Mouse (Mus musculus): ENCODE results near the gene Mrpl33. TPM values are rescaled to one million over a fixed set of nuclear protein-coding genes. Genes with fewer than 3 reads are reported as not detected.

The Mrpl33 gene
- polyA plus RNA-seq, 1 experiment from 2014 or later: 357 TPM

DNA sequence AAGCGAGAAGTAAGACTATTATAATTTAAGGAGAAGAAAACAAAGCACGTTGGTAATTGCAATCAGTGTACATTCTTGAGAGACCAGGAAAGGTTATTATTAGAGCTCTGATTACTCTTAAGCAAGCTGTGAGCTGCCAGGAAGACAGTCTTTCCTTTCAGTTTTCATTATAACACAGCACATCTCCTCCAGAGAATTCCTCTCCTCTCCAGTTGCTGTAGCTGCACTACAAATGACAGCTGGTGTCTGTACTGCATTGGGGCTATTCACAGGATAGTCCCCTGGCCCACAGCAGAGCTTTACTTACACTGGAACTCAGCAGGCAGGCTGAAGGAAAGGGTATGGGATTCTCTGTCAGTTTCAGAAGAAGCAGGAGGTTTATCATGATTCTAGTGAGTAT is 76.7 kb downstream of the Mrpl33 start:
- no peak overlapping the region for H3K27ac ChIP-seq (ENCODE audit: low read depth, low read length)

DNA sequence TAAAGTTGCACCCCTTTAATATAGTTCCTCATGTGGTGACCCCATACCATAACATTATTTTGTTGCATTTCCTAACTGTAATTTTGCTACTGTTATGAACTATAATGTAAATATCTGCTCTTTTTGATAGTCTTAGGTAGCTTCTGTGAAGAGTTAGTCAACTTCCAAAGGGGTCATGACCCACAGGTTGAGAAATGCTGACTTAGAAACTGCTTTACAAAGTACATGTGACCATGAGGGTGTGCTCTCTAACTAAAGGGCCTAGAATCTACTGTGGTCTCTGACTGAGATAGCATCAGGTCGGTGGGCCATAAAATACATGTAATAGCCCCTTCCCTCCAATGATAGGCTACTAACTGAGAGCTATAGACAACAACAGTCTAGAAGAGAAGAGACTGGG is 81.3 kb downstream of the Mrpl33 start:
- Histone ChIP-seq H3K9ac (ENCODE audit: low read depth, low read length) (no peak overlapping the region), H3K4me2 (replicated peaks; ENCODE audit: low read depth) (no peak overlapping the region), H3K4me3 (ENCODE audit: low read depth, low read length) (no peak overlapping the region), H3K27ac (ENCODE audit: low read depth, low read length) (no peak overlapping the region), H3K9me3 (ENCODE audit: control insufficient read depth) (no peaks in the 10 kb centered on the region), H3K27me3 (replicated peaks; ENCODE audit: control insufficient read depth, insufficient read depth, low read length) (no peaks in the 10 kb centered on the region), H3K4me1 (replicated peaks; ENCODE audit: control insufficient read depth, insufficient read depth, low read length) (no peaks in the 10 kb centered on the region), H3K36me3 (ENCODE audit: control insufficient read depth, insufficient read depth) (peaks cover 4% of the 10 kb centered on the region; the same call in 1 of the 2 replicates)
- WGBS: 22% methylated on average over 1 of the region's 1 CpGs
- no peak for TF ChIP-seq CTCF (IDR thresholded peaks at IDR 0.05; ENCODE audit: low read depth)
- no peak for ATAC-seq

More for the DNA sequence above, 76.7 kb downstream of the Mrpl33 start:
- Histone ChIP-seq H3K36me3 (ENCODE audit: control insufficient read depth, insufficient read depth) (no peaks in the 10 kb centered on the region), H3K27me3 (replicated peaks; ENCODE audit: control insufficient read depth, insufficient read depth, low read length) (no peaks in the 10 kb centered on the region), H3K4me2 (replicated peaks; ENCODE audit: low read depth) (no peak overlapping the region), H3K4me1 (replicated peaks; ENCODE audit: control insufficient read depth, insufficient read depth, low read length) (peaks cover 10% of the 10 kb centered on the region; the same call in 1 of the 2 replicates), H3K9ac (ENCODE audit: low read depth, low read length) (no peak overlapping the region), H3K4me3 (ENCODE audit: low read depth, low read length) (no peak overlapping the region), H3K9me3 (ENCODE audit: control insufficient read depth) (no peaks in the 10 kb centered on the region)
- WGBS: 62% methylated on average over 2 of the region's 2 CpGs
- no peak for ATAC-seq
- no peak for TF ChIP-seq CTCF (IDR thresholded peaks at IDR 0.05; ENCODE audit: low read depth)

DNA sequence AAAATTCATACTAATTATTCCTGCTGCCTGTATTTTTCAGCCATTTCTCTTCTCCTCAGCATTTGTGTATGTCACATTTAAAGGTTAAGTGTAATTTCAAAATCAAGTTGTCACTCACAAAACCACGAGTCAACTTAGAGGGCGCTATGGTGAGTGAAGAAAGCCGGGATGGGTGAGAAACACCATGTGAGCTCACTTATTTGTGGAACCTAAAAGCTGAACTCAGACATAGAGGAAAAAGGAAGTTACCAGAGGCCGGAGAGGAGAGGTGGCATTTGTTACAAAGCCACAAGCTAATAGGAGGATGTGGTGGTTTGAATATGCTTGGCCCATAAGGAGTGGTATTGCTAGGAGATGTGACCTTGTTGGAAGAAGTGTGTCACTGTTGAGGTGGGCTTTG is 83.4 kb downstream of the Mrpl33 start:
- no peak for TF ChIP-seq CTCF (IDR thresholded peaks at IDR 0.05; ENCODE audit: low read depth)
- peaks cover 4% of the 10 kb centered on the region; the same call in 1 of the 2 replicates for H3K36me3 ChIP-seq (ENCODE audit: control insufficient read depth, insufficient read depth)
- no peak overlapping the region for H3K4me2 ChIP-seq (replicated peaks; ENCODE audit: low read depth)
- no peaks in the 10 kb centered on the region for H3K27me3 ChIP-seq (replicated peaks; ENCODE audit: control insufficient read depth, insufficient read depth, low read length)
- no peak for ATAC-seq
- no peak overlapping the region for H3K4me3 ChIP-seq (ENCODE audit: low read depth, low read length)
- no peak overlapping the region for H3K27ac ChIP-seq (ENCODE audit: low read depth, low read length)
- no peak overlapping the region for H3K9ac ChIP-seq (ENCODE audit: low read depth, low read length)
- H3K4me1 ChIP-seq (replicated peaks; ENCODE audit: control insufficient read depth, insufficient read depth, low read length): no peaks in the 10 kb centered on the region
- WGBS: 85% methylated on average over 4 of the region's 4 CpGs
- H3K9me3 ChIP-seq (ENCODE audit: control insufficient read depth): no peaks in the 10 kb centered on the region

- no peak for TF ChIP-seq CTCF (IDR thresholded peaks at IDR 0.05; ENCODE audit: low read depth)
- no peak overlapping the region for H3K4me3 ChIP-seq (ENCODE audit: low read depth, low read length)
- ATAC-seq: no peak
- no peak overlapping the region for H3K4me2 ChIP-seq (replicated peaks; ENCODE audit: low read depth)
- no peaks in the 10 kb centered on the region for H3K4me1 ChIP-seq (replicated peaks; ENCODE audit: control insufficient read depth, insufficient read depth, low read length)
- H3K27me3 ChIP-seq (replicated peaks; ENCODE audit: control insufficient read depth, insufficient read depth, low read length): no peaks in the 10 kb centered on the region
- no peak overlapping the region for H3K9ac ChIP-seq (ENCODE audit: low read depth, low read length)
- peaks cover 4% of the 10 kb centered on the region; the same call in 1 of the 2 replicates for H3K36me3 ChIP-seq (ENCODE audit: control insufficient read depth, insufficient read depth)
- no peaks in the 10 kb centered on the region for H3K9me3 ChIP-seq (ENCODE audit: control insufficient read depth)
- 96% methylated on average over 1 of the region's 1 CpGs for WGBS
- no peak overlapping the region for H3K27ac ChIP-seq (ENCODE audit: low read depth, low read length)
These were observed 85.6 kb downstream of the Mrpl33 start for GRCm38 (mm10) chr5:31682305-31682704.

- H3K9ac ChIP-seq (ENCODE audit: low read depth, low read length): no peak overlapping the region
- H3K27me3 ChIP-seq (replicated peaks; ENCODE audit: control insufficient read depth, insufficient read depth, low read length): no peaks in the 10 kb centered on the region
- TF ChIP-seq CTCF (IDR thresholded peaks at IDR 0.05; ENCODE audit: low read depth): no peak
- no peak overlapping the region for H3K27ac ChIP-seq (ENCODE audit: low read depth, low read length)
- no peak overlapping the region for H3K4me3 ChIP-seq (ENCODE audit: low read depth, low read length)
- no peak for ATAC-seq
- no peak overlapping the region for H3K4me2 ChIP-seq (replicated peaks; ENCODE audit: low read depth)
- no peaks in the 10 kb centered on the region for H3K9me3 ChIP-seq (ENCODE audit: control insufficient read depth)
- no peaks in the 10 kb centered on the region for H3K36me3 ChIP-seq (ENCODE audit: control insufficient read depth, insufficient read depth)
- 66% methylated on average over 2 of the region's 2 CpGs for WGBS
- no peaks in the 10 kb centered on the region for H3K4me1 ChIP-seq (replicated peaks; ENCODE audit: control insufficient read depth, insufficient read depth, low read length)
These were observed 89.3 kb downstream of the Mrpl33 start for GRCm38 (mm10) chr5:31686040-31686439.

GRCm38 (mm10) chr5:31687972-31688371 is 91.2 kb downstream of the Mrpl33 start:
- WGBS: 83% methylated on average over 3 of the region's 3 CpGs
- no peak overlapping the region for H3K9ac ChIP-seq (ENCODE audit: low read depth, low read length)
- TF ChIP-seq CTCF (IDR thresholded peaks at IDR 0.05; ENCODE audit: low read depth): no peak
- ATAC-seq: no peak
- no peaks in the 10 kb centered on the region for H3K9me3 ChIP-seq (ENCODE audit: control insufficient read depth)
- no peaks in the 10 kb centered on the region for H3K27me3 ChIP-seq (replicated peaks; ENCODE audit: control insufficient read depth, insufficient read depth, low read length)
- H3K4me1 ChIP-seq (replicated peaks; ENCODE audit: control insufficient read depth, insufficient read depth, low read length): no peaks in the 10 kb centered on the region
- H3K4me2 ChIP-seq (replicated peaks; ENCODE audit: low read depth): no peak overlapping the region
- no peaks in the 10 kb centered on the region for H3K36me3 ChIP-seq (ENCODE audit: control insufficient read depth, insufficient read depth)
- H3K4me3 ChIP-seq (ENCODE audit: low read depth, low read length): no peak overlapping the region
- no peak overlapping the region for H3K27ac ChIP-seq (ENCODE audit: low read depth, low read length)

GRCm38 (mm10) chr5:31693191-31693590 is 96.5 kb downstream of the Mrpl33 start:
- H3K9me3 ChIP-seq (ENCODE audit: control insufficient read depth): no peaks in the 10 kb centered on the region
- no peaks in the 10 kb centered on the region for H3K27me3 ChIP-seq (replicated peaks; ENCODE audit: control insufficient read depth, insufficient read depth, low read length)
- no peak for TF ChIP-seq CTCF (IDR thresholded peaks at IDR 0.05; ENCODE audit: low read depth)
- ATAC-seq: no peak
- no peak overlapping the region for H3K4me2 ChIP-seq (replicated peaks; ENCODE audit: low read depth)
- H3K4me1 ChIP-seq (replicated peaks; ENCODE audit: control insufficient read depth, insufficient read depth, low read length): no peaks in the 10 kb centered on the region
- H3K27ac ChIP-seq (ENCODE audit: low read depth, low read length): no peak overlapping the region
- H3K4me3 ChIP-seq (ENCODE audit: low read depth, low read length): no peak overlapping the region
- H3K9ac ChIP-seq (ENCODE audit: low read depth, low read length): no peak overlapping the region
- H3K36me3 ChIP-seq (ENCODE audit: control insufficient read depth, insufficient read depth): no peaks in the 10 kb centered on the region

Measured in intestine, postnatal 0 days (tissue).